Mouse (Mus musculus) brain, adult 10 weeks (tissue): ENCODE measurements around the gene Trpm1. TPM values are rescaled to one million over a fixed set of nuclear protein-coding genes. Genes with fewer than 3 reads are reported as not detected.

Experiments used
- polyA plus RNA-seq: library from polyadenylated mRNA; stranded (reverse); fragments of 350-450 nt; fragmentation: Illumina TruSeq; extraction: RNeasy Lipid Tissue Mini Kit (QIAGEN cat#74804); gene quantifications from one replicate; pipeline ENCODE4 v1.2.3, GENCODE M21; 2015; ENCODE audit warnings: low read depth, low replicate concordance

The Trpm1 gene
- polyA plus RNA-seq: 0.51 TPM

GRCm38 (mm10) chr7:64153535-64153934, at the start of gene Trpm1:
TSS of gene Trpm1 (plus strand) at chr7:64153835.

GRCm38 (mm10) chr7:64287414-64288091, 133.9 kb downstream of the Trpm1 start, which contains the start of gene Mtmr10:
TSS of gene Mtmr10 (plus strand) at chr7:64287653.

Other genes starting within 250 kb of the Trpm1 start
- not detected for gene E030018B13Rik, start 237.0 kb upstream of the Trpm1 start, polyA plus RNA-seq
- gene Klf13, start 214.9 kb upstream of the Trpm1 start, polyA plus RNA-seq: 52.8 TPM
- gene Mtmr10, start 133.8 kb downstream of the Trpm1 start, polyA plus RNA-seq: 15.4 TPM
- gene Fan1, start 220.3 kb downstream of the Trpm1 start, polyA plus RNA-seq: 5.1 TPM
- gene Mphosph10, start 238.4 kb downstream of the Trpm1 start, polyA plus RNA-seq: 17.5 TPM
- gene Mcee, start 238.8 kb downstream of the Trpm1 start, polyA plus RNA-seq: 84.5 TPM